Mouse (Mus musculus) spleen, adult 2 months (tissue): Measurements from ENCODE around the gene Polg2.

Source experiments
- CTCF ChIP-seq: fragments of 200-500 bp; IDR thresholded peaks from 2 replicates; pipeline ENCODE4 v1.5.1; 2011; ENCODE audit warnings: mild to moderate bottlenecking, inconsistent platforms; ENCODE audit not compliant: insufficient read depth, insufficient read length, insufficient replicate concordance; ENCODE audit errors: extremely low read depth
- POLR2A ChIP-seq: fragments of 200-500 bp; IDR thresholded peaks from 2 replicates; pipeline ENCODE4 v1.6.1; 2011; ENCODE audit warnings: low read depth, low read length, inconsistent platforms

DNA sequence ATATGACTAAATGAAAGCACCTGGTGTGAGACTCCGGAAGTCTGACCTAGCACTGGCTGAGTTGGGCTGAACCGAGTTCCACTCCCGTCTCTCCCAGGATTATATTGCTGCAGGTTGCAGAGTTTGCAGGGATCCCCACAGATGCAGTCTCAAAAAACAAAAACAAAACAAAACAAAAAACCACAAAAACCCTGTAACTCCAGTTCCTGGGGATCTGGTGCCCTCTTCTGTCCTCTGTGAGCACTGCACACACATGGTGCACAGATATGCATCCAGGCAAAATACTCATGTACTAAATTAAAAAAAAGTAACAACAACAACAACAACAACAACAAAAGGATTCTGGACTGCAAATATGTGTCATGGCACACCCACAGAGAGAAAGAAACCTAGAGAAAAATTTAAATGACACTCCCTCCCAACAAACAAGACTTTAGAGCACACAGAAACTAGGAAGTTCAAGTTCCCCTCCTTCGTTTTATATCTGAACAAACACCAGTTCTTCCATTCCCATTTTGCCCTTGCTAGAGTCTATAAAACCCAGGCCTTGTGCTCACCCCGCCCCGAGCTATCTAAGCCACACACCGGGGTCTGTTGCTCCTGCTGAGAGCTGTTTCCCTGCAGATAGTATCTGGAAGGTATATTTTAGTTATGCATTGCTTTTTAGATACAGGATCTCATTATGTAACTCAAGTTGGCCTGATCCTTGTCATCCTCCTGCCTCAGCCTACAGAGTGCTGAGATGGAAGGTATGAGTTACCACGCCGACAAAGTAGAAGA lies 9.0 kb downstream of the Polg2 start:
- no peak for TF ChIP-seq POLR2A
- peak; percentile 51; the same call in 1 of the 2 replicates for TF ChIP-seq CTCF
